Mouse (Mus musculus) erythroblast, embryonic 14.5 days (primary cell): ENCODE data around the gene Sec61b.

Source experiments
- GATA1 ChIP-seq: IDR thresholded peaks from 2 replicates; pipeline ENCODE4 v1.6.1; 2012; ENCODE audit warnings: low read length, inconsistent platforms, mixed read lengths
- TAL1 ChIP-seq: IDR thresholded peaks from 3 replicates; pipeline ENCODE4 v1.6.1; 2012; ENCODE audit warnings: low read length, inconsistent platforms, mixed read lengths

DNA sequence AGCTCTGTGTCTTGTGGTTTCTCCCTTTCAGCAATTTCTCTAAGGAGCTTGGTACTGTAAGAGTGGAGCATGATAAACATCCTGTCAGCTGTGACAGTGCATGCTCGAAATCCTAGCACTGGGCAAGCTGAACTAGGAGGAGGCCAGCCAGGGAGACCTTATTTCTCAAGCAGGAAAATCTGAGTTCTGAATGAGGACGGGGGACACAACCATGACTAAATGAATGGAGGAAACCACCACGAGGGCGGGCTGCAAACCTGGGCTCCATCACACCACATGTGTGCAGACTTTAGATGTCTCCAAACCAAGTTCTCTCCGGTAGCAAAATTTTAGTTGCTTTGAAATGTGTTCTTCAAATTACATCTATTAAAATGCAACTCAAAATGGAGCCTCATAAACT is 25.3 kb upstream of the Sec61b start:
- TF ChIP-seq TAL1 = no peak
- TF ChIP-seq GATA1 = no peak
